Mouse (Mus musculus) heart, adult 9 months (tissue): ENCODE results near the gene Lactb.

Experiments
- DNase-seq, 2 experiments: peaks; one replicate each; pipeline ENCODE4 v3.0.0; 2022; ENCODE audit warnings: low spot score in 2 of 2

The Lactb gene

DNA sequence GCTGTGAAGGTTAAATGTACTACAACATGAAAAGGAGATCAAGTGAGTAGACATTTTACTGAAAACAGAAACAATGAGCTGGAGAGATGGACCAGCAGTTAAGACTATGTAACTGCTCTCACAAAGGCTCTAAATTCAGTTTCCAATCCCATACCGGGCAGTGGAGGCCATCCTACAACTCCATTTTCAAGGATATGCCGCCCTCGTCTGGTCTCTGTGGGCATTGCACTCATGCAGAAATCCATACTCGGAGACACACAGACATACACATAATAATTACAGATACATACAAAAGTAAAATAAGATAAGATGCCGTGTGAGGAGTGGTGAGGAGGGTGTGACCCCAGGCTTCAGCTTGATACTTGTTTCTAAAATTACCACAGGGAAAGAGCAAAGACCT, 5.2 kb upstream of the Lactb start:
- DNase-seq: peak in 1 of 2 experiments; percentile 23

DNA sequence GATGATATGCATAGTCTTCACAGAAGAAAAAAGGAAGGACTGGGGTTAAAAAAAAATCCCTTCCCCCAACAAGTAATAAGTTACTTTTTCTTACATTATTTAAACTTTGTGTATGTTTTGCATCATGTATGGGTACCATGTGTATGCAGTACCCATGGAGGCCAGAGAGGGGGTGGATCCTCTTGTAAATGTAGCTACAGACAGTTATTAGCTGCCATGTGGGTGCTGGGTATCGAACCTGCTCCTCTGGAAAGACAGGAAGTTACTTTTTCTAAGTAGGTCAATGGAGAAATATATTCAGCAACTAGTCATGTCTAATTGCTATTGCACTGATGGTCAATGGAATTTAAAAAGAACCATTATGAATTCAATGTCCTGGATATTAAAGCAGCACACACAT, 3.2 kb upstream of the Lactb start:
- no peak for DNase-seq

DNA sequence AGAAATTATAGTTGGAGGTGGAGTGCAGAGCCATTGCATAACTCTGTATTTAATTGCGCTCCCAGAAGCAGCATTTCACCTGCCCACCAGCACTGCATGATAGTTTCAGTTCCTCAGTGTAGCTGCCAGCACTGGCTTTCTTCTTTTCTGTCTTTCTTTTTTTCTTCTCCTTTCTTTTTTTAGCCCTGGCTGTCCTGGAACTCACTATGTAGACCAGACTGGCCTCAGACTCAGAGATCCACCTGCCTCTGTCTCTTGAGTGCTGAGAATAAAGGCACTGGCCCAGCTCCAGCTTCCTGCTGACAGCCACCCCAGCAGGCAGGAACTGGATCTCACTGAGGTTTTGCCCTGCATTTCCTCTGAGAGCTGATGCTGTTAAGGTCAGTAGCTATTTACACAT, 2.7 kb upstream of the Lactb start:
- DNase-seq: no peak

- DNase-seq: no peak
Observed at GRCm38 (mm10) chr9:66977121-66977520, 1.8 kb upstream of the Lactb start.

DNA sequence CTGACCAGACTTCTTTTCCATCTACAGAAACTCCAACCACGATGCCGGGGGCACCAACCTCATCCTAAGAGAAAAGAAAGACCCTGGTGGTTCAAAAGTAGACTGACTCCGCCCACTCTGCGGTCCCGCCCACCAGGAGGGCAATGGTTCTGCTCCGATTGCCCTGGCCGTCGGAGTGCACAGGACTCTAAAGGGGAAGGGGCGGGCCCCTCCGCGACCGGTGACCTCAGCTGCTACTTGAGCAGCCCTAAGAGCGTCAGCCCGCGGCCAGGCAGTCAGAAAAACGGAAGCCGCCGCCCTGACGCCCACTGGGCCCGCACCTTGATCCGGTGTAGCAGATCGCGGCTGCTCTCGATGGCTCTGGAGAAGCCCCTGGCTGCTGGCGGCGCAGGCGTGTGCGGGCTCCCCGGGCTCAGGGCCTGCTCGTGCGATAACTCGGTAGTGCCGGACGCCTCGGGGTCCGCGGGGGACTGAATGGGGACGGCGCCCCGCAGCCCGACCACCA, 511 bp downstream of the Lactb start:
- peak; percentile 72 to 76 for DNase-seq

DNA sequence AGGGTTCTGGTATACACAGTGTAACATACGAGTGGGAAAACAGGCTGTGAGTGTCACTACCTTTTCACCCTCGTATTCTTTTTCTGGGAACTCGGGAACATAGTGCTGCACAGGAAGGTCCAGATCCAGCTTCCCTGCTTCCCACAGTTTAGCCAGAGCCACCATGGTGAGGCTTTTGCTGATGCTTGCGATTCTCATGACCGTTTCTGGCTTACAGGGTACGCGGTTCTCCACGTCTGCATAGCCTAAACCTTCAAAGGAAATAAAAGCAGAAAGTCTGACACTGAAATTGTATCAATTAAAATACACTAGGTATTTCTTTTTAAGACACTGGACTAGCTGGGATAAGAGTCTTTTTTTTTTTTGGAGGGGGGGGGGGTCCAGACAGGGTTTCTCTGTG, 4.2 kb downstream of the Lactb start:
- DNase-seq: no peak

DNA sequence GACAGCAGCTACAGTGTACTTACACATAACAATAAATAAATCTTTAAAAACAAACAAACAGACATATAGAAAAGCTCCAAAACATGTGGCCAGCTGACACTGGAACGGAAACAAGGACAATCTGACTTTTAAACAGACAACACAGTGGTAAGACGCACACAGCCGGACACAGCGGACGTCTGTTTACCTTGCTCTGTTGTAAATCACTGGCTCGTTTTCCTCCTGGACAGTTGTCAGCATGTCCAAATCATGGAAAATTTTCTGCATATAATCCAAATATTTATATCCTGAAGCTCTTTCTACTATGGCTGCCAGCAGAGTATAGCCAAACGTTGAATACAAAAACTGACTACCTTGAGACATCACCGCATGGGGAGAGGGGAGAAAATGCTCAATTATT, 7.8 kb downstream of the Lactb start:
- DNase-seq: no peak

DNA sequence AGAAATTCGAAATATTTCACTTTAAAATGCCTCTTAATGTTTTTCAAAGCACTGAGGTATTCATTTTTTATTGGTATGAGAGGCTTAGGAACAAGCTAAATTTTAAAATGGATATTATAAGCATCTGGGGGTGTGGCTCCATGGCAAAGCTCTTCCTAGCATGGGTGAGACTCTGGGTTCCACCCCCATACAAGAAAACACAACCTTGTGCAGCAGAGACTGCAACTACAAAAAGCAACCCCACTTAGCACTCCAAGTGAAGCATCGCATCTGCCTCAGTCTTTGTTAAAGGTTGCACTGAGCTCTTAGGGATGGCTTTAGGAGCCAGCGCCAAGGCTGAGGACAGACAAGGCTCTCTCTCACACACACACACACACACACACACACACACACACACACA, 13.8 kb downstream of the Lactb start:
- DNase-seq: no peak

DNA sequence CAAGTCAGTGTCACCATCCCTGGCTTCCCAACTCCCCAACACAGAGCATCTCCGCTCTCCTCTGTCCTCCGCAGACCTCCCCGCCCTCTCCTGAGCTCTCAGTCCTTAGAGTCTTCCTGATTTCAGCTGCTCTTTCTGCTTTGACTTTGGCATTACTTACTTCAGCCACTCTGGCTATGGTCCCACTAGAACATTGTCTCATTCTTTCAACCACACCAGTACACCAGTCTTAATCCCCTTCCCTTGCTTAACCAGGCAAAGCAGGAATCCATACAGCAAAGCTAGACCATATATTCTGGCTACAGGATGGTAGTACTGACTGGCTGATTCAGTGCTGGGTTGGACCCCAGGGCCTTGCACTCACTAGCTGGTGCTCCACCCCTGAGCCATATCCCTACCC, 17.8 kb downstream of the Lactb start:
- no peak for DNase-seq

DNA sequence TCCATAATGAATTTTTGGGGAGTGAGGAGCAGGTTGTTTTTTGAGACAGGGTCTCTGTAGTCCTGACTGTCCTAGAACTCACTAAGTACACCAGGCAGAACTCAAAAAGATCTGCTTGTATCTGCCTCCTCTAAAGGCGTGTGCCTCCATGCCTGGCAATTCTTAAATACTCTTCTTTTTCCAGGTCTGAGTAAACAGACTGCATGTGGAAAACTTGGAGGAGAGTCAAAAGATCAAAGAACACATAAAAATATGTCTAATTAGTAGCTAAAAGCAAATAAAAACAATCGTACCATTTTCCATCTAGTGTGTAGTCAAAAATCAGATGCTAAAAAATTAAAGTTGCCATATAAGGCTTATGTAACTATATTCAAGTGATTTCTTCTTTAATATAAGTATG, 22.4 kb downstream of the Lactb start:
- no peak for DNase-seq

- no peak for DNase-seq
Observed at GRCm38 (mm10) chr9:66952321-66952720, 23.0 kb downstream of the Lactb start.

DNA sequence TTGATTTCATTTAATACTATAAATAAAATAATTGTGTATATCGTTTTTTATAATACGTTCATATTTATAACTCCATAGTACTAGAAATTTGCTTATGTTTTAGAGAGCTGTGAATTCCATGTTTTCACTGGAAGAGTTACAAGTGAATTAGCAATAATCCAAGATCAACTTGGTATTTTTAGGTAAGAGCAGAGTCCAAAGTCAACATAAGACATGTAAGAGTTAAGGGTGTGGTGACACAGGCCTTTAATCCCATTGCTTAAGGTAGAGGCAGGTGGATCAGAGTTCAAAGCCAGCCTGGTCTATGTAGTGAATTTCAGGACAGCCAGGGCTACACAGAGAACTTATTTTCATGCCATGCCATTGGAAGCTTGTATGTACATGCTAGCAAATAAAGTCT, 26.7 kb downstream of the Lactb start:
- DNase-seq: no peak

DNA sequence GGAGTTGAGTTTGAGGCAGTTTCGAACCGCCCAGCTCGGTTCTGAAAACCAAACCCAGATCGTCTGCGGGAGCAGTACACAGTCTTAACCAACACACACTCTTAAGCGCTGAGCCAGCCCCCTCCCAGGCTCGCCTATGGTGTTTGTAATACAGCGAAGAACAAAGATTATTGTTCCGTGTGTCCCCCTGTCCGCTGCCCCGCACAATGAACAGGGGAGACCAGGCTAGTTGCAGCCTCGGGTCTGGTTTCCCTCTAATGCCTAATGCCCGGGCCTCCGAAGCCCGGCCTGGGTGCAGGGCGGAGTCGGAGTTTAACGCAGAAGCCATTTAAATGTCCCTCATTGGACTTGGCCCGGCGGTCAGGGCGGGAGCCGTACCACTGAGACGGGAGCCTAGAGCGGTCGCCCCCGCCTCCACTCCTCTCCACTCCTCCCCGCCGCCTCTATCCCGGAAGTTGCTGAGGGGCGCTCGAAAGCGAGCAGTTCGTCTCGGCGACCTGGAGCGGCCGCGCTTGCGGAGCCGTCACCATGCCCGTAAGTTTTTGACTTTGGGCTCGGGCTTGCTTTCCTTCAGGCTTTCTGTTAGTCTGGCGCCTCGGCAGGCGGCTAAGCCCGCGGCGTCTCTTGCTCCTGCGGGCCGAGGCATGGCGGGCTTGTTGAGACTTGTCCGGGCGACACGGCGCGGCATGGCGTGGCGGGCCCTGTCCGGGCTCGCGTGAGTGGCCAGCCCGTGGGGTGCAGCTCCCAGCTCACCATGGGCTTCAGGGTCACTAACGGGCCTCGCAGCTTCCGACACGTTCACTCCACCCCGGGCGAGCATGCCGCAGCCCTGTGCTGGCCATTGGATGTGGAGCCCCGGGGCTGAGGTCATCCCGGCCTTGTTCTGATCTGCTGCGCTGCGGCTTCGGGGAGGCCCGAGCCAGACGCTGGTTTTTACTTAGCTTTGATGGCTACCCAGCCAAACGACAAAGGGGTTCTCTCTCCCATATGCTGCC, 29.3 kb downstream of the Lactb start, which contains the start of gene Rps27l:
Gene Rps27l, plus strand, starts transcription at position 440 of the 995 bp plus-strand sequence.
- DNase-seq: peak; percentile 94 to 95

- no peak for DNase-seq
Observed at GRCm38 (mm10) chr9:66945161-66945560, 30.1 kb downstream of the Lactb start.

DNA sequence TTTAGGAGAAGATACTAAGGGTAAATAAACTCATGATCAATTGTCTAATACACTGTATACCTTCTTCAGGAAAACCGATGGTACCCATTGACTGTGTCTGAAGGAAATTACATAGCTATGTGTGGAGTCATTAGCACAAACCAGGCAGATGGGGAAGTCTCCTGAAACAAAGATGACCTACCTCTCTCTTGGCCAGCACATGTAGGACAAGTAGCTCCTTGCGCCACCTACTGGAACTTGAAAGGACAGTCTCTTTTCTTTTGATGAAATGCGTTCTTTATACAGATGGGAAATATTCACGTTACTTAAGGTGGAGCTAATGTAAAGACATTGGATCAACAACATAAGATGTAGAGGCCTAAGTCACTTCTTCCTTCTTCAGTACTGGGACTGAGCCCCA, 36.4 kb downstream of the Lactb start:
- peak; percentile 28 to 64 for DNase-seq

DNA sequence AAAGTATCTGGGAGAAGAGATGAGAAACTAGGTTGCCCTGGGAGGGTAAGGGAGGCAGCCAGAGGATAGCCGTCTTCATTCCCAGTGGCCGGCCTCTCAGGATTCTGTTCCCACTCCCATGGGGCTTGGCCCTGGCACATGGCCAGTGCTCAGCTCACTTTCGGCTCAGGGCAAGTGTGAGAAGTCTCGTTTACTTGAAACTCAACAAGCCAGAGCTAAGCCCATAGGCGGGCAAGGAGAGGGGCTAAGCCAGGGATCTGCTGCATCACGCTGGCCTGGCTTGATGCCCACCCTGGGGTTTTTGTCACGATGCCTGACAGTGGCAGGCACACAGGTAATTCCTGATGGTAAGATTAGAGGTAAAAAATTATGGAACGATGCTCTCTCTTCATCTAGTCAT, 37.8 kb downstream of the Lactb start:
- DNase-seq: no peak

GRCm38 (mm10) chr9:66933869-66934808, 41.1 kb downstream of the Lactb start:
- no peak for DNase-seq

DNA sequence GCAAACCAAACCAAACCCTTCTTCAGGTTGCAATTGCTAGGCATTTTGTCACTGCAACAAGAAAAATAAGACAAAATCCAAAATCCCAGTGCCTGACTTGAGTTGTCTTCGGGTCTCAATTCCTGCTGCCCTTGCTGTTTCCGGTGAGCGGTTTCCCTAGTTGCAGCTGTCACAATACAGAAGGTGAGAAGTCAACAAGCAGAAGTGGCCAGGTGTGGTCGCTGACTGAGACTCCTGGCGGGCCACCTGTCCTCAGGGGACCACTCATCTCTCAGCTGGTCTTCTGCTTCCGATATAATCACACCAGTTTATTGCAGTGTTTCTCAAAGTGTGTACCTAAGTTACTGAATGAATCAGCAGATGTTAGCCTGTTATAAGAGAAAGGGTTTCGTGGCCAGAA, 44.9 kb downstream of the Lactb start:
- no peak for DNase-seq

DNA sequence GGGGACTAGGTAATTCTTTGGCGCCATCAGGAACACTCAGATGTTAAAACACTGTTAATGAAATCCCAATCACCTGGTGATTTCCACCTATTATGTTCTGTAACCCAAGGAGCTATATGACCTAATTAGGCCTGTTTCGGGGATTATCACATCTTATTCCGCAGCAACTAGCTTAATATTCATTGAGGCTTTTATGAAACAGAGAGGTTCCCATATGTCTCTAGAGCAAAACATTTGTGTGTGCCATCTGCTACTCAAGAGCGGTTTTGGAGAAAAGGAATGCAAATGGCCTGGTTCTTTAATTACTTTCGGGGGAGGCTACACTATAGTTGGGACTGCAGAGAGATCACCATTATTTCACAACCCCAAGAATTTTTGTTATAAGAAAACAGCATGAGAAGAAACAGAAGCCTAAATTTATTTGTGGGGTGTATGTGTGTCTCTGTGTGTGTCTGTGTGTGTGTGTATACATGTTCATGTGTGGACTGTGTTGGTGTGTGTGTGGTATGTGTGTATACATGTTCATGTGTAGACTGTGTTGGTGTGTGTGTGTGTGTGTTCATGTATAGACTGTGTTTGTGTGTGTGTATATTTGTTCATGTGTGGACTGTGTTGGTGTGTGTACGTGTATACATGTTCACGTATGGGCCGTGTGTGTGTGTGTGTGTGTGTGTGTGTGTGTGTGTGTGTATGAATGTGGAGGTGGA, 47.4 kb downstream of the Lactb start:
- no peak for DNase-seq

GRCm38 (mm10) chr9:66925853-66926252, 49.4 kb downstream of the Lactb start:
- no peak for DNase-seq

DNA sequence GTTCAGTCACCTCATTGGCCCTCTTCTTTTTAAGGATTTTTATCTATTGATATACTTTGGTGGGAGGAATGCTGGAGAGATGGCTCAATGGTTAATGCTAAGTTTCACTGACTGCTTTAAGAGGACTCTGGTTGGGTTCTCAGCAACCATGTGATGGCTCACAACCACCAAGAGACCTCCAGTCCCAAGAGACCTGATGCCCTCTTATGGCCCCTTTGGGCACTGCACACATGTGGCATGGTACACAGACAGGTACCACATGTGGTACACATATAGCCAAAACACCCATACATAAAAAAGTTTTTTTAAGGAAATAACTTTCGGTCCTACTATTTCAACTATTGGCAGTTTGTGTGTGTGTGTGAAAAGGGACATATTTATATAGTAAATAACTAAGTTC, 53.2 kb downstream of the Lactb start:
- DNase-seq: no peak
